Mouse (Mus musculus) layer of hippocampus, postnatal 25 days (tissue): Measurements from ENCODE around the gene Plekhg1. TPM values are rescaled to one million over a fixed set of nuclear protein-coding genes. Genes with fewer than 3 reads are reported as not detected.

Experiments
- DNase-seq, 2 experiments: peaks; one replicate each; pipeline ENCODE4 v3.0.0; 2022; ENCODE audit warnings: mixed read lengths in 2 of 2, low spot score in 1 of 2; ENCODE audit errors: extremely low spot score in 1 of 2
- total RNA-seq, 2 experiments: library from RNA; stranded (reverse); gene quantifications; 2 replicates each; pipeline ENCODE4 v1.2.3; 2021

Gene Plekhg1
- total RNA-seq, 2 experiments from 2014 or later = 19.1 to 20.1 TPM

- DNase-seq = no peak
Measured at GRCm38 (mm10) chr10:3941054-3941757, 201.0 kb downstream of the Plekhg1 start.

GRCm38 (mm10) chr10:3942289-3942688 is 202.1 kb downstream of the Plekhg1 start:
- no peak for DNase-seq

GRCm38 (mm10) chr10:3943492-3944395 is 203.6 kb downstream of the Plekhg1 start:
- peak; percentile 46 to 68 for DNase-seq

GRCm38 (mm10) chr10:3946871-3947270 is 206.7 kb downstream of the Plekhg1 start:
- DNase-seq = no peak

- DNase-seq = no peak
Measured at GRCm38 (mm10) chr10:3947346-3947745, 207.2 kb downstream of the Plekhg1 start.

- no peak for DNase-seq
Measured at GRCm38 (mm10) chr10:3949306-3949705, 209.1 kb downstream of the Plekhg1 start.

GRCm38 (mm10) chr10:3956471-3956870 is 216.3 kb downstream of the Plekhg1 start:
- DNase-seq = no peak

GRCm38 (mm10) chr10:3958591-3958990 is 218.4 kb downstream of the Plekhg1 start:
- no peak for DNase-seq

- no peak for DNase-seq
Measured at GRCm38 (mm10) chr10:3969026-3969425, 228.9 kb downstream of the Plekhg1 start.

GRCm38 (mm10) chr10:3972237-3972636 is 232.1 kb downstream of the Plekhg1 start:
- no peak for DNase-seq

GRCm38 (mm10) chr10:3972981-3973588 is 232.9 kb downstream of the Plekhg1 start, which contains the start of gene Mthfd1l:
Mthfd1l (plus strand) TSS chr10:3973118.
- peak; percentile 62 to 66 for DNase-seq

- DNase-seq = peak; percentile 76 to 81
Measured at GRCm38 (mm10) chr10:3973589-3974070, 233.5 kb downstream of the Plekhg1 start.

GRCm38 (mm10) chr10:3974380-3974779 is 234.2 kb downstream of the Plekhg1 start:
- DNase-seq = no peak

GRCm38 (mm10) chr10:3975898-3976622 is 235.9 kb downstream of the Plekhg1 start:
- DNase-seq = no peak

- DNase-seq = no peak
Measured at GRCm38 (mm10) chr10:3976623-3977010, 236.5 kb downstream of the Plekhg1 start.

- no peak for DNase-seq
Measured at GRCm38 (mm10) chr10:3978326-3978725, 238.2 kb downstream of the Plekhg1 start.

GRCm38 (mm10) chr10:3978792-3979488 is 238.8 kb downstream of the Plekhg1 start:
- DNase-seq = no peak

- no peak for DNase-seq
Measured at GRCm38 (mm10) chr10:3980231-3980630, 240.1 kb downstream of the Plekhg1 start.

- DNase-seq = no peak
Measured at GRCm38 (mm10) chr10:3990295-3990883, 250.2 kb downstream of the Plekhg1 start.
